Mouse (Mus musculus): ENCODE data around the gene Fcgrt. TPM values are rescaled to one million over a fixed set of nuclear protein-coding genes. Genes with fewer than 3 reads are reported as not detected.
"Not testable (repeated sequence)": the region's sequence is repeated elsewhere in the genome, so short reads cannot be mapped to it uniquely, and the experiment has no call there.

The Fcgrt gene
- polyA plus RNA-seq (2012; rRNA removed): 240 and 244 TPM in 2 replicates

DNA sequence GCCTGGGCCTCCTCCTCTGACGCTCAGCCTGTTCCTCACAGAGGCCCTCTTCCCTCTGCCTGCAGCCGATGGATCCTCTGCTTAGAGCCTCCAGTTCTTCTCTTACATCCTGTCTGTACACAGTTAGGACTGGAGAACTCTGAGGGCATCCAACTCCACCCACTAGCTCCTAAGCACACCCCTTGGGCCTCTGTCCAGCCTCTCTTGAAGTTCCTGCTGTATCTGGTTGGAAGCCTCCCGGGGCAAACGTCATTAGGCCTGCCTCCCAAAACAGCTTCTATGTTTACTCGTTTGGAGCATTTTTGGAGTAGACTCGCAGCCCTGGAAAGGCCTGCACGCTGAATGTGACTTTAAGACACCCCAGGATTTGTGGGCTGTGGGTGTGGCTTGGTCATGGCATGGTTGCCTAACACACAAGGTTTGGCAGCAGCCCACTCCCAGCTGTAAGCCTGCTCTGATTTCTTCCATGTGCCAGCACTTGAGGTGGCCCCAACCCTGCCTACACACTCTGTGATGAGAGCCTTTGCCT is at the start of gene Fcgrt:
Fcgrt (minus strand) TSS at position 200 of the 529 bp plus-strand sequence.
- DNase-seq: peak; percentile 99
- H3K27me3 ChIP-seq (replicated peaks; ENCODE audit: control insufficient read depth, insufficient read depth, low read length): no peaks in the 10 kb centered on the region
- H3K36me3 ChIP-seq (ENCODE audit: control insufficient read depth, insufficient read depth, low read length): no peaks in the 10 kb centered on the region
- peak within 1 kb of the TSS; percentile 96 for H3K27ac ChIP-seq (ENCODE audit: insufficient read depth, low read depth, low read length)
- no peak for TF ChIP-seq CTCF (conservative IDR thresholded peaks at IDR 0.05; ENCODE audit: insufficient read depth, insufficient read length, low read depth, low read length)
- peak; percentile 55 for TF ChIP-seq POLR2A (IDR thresholded peaks at IDR 0.05; ENCODE audit: low read depth, low read length)
- peaks cover 20% of the 10 kb centered on the region for H3K4me1 ChIP-seq (ENCODE audit: control insufficient read depth, insufficient read depth, low read length)
- H3K4me3 ChIP-seq (ENCODE audit: insufficient read depth, low read depth, low read length): peak within 1 kb of the TSS; percentile 73
- 2% methylated on average over 7 of the region's 7 CpGs for WGBS

DNA sequence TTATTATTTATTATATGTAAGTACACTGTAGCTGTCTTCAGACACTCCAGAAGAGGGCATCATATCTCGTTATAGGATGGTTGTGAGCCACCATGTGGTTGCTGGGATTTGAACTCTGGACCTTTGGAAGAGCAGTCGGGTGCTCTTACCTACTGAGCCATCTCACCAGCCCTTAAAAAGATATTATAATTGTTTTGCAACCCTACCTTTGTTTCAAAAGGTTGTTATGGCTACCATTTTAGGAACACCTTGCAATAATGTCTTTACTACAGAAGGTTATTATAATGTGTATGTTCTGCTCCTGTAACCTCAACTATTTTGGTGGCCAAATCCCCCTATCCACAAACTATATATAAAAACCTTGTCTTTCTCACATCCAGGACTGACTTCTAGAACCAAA is 49.4 kb upstream of the Fcgrt start:
- not testable (repeated sequence) for H3K4me3 ChIP-seq (ENCODE audit: insufficient read depth, low read depth, low read length); H3K27ac ChIP-seq (ENCODE audit: insufficient read depth, low read depth, low read length); DNase-seq; H3K27me3 ChIP-seq (replicated peaks; ENCODE audit: control insufficient read depth, insufficient read depth, low read length); H3K36me3 ChIP-seq (ENCODE audit: control insufficient read depth, insufficient read depth, low read length); H3K4me1 ChIP-seq (ENCODE audit: control insufficient read depth, insufficient read depth, low read length)
- 63% methylated on average over 2 of the region's 2 CpGs for WGBS

GRCm38 (mm10) chr7:45151303-45151702 is 47.7 kb upstream of the Fcgrt start:
- H3K27ac ChIP-seq (ENCODE audit: insufficient read depth, low read depth, low read length): peak overlapping the region; percentile 61
- TF ChIP-seq CTCF (conservative IDR thresholded peaks at IDR 0.05; ENCODE audit: insufficient read depth, insufficient read length, low read depth, low read length) (no peak), POLR2A (IDR thresholded peaks at IDR 0.05; ENCODE audit: low read depth, low read length) (no peak)
- no peaks in the 10 kb centered on the region for H3K27me3 ChIP-seq (replicated peaks; ENCODE audit: control insufficient read depth, insufficient read depth, low read length)
- peaks cover 15% of the 10 kb centered on the region; the same call in 1 of the 2 replicates for H3K4me1 ChIP-seq (ENCODE audit: control insufficient read depth, insufficient read depth, low read length)
- WGBS: 48% methylated on average over 11 of the region's 11 CpGs
- DNase-seq: peak; percentile 65
- H3K36me3 ChIP-seq (ENCODE audit: control insufficient read depth, insufficient read depth, low read length): no peaks in the 10 kb centered on the region
- H3K4me3 ChIP-seq (ENCODE audit: insufficient read depth, low read depth, low read length): no peak overlapping the region

GRCm38 (mm10) chr7:45150321-45150720 is 46.7 kb upstream of the Fcgrt start:
- DNase-seq: no peak
- peak overlapping the region; percentile 61 for H3K27ac ChIP-seq (ENCODE audit: insufficient read depth, low read depth, low read length)
- H3K4me3 ChIP-seq (ENCODE audit: insufficient read depth, low read depth, low read length): no peak overlapping the region
- peaks cover 15% of the 10 kb centered on the region; the same call in 1 of the 2 replicates for H3K4me1 ChIP-seq (ENCODE audit: control insufficient read depth, insufficient read depth, low read length)
- 59% methylated on average over 4 of the region's 4 CpGs for WGBS
- TF ChIP-seq POLR2A (IDR thresholded peaks at IDR 0.05; ENCODE audit: low read depth, low read length) (no peak), CTCF (conservative IDR thresholded peaks at IDR 0.05; ENCODE audit: insufficient read depth, insufficient read length, low read depth, low read length) (no peak)
- H3K27me3 ChIP-seq (replicated peaks; ENCODE audit: control insufficient read depth, insufficient read depth, low read length): no peaks in the 10 kb centered on the region
- no peaks in the 10 kb centered on the region; the same call in 1 of the 2 replicates for H3K36me3 ChIP-seq (ENCODE audit: control insufficient read depth, insufficient read depth, low read length)

GRCm38 (mm10) chr7:45149545-45149944 is 45.9 kb upstream of the Fcgrt start:
- Histone ChIP-seq H3K36me3 (ENCODE audit: control insufficient read depth, insufficient read depth, low read length) (no peaks in the 10 kb centered on the region; the same call in 1 of the 2 replicates), H3K27ac (ENCODE audit: insufficient read depth, low read depth, low read length) (peak overlapping the region; percentile 5), H3K27me3 (replicated peaks; ENCODE audit: control insufficient read depth, insufficient read depth, low read length) (no peaks in the 10 kb centered on the region), H3K4me1 (ENCODE audit: control insufficient read depth, insufficient read depth, low read length) (peaks cover 15% of the 10 kb centered on the region; the same call in 1 of the 2 replicates), H3K4me3 (ENCODE audit: insufficient read depth, low read depth, low read length) (no peak overlapping the region)
- TF ChIP-seq POLR2A (IDR thresholded peaks at IDR 0.05; ENCODE audit: low read depth, low read length): no peak
- TF ChIP-seq CTCF (conservative IDR thresholded peaks at IDR 0.05; ENCODE audit: insufficient read depth, insufficient read length, low read depth, low read length): no peak
- peak; percentile 38 for DNase-seq
- WGBS: 73% methylated on average over 6 of the region's 6 CpGs

- no peaks in the 10 kb centered on the region for H3K27me3 ChIP-seq (replicated peaks; ENCODE audit: control insufficient read depth, insufficient read depth, low read length)
- peaks cover 15% of the 10 kb centered on the region; the same call in 1 of the 2 replicates for H3K4me1 ChIP-seq (ENCODE audit: control insufficient read depth, insufficient read depth, low read length)
- DNase-seq: no peak
- TF ChIP-seq CTCF (conservative IDR thresholded peaks at IDR 0.05; ENCODE audit: insufficient read depth, insufficient read length, low read depth, low read length) (no peak), POLR2A (IDR thresholded peaks at IDR 0.05; ENCODE audit: low read depth, low read length) (no peak)
- peaks cover 2% of the 10 kb centered on the region for H3K36me3 ChIP-seq (ENCODE audit: control insufficient read depth, insufficient read depth, low read length)
- WGBS: 47% methylated on average over 4 of the region's 4 CpGs
- no peak overlapping the region for H3K4me3 ChIP-seq (ENCODE audit: insufficient read depth, low read depth, low read length)
- peak overlapping the region; percentile 72 for H3K27ac ChIP-seq (ENCODE audit: insufficient read depth, low read depth, low read length)
Observed at GRCm38 (mm10) chr7:45148534-45149098, 45.0 kb upstream of the Fcgrt start.

GRCm38 (mm10) chr7:45147899-45148298 is 44.2 kb upstream of the Fcgrt start:
- Histone ChIP-seq H3K4me1 (ENCODE audit: control insufficient read depth, insufficient read depth, low read length) (peaks cover 15% of the 10 kb centered on the region; the same call in 1 of the 2 replicates), H3K36me3 (ENCODE audit: control insufficient read depth, insufficient read depth, low read length) (peaks cover 2% of the 10 kb centered on the region), H3K27ac (ENCODE audit: insufficient read depth, low read depth, low read length) (peak overlapping the region; percentile 72), H3K4me3 (ENCODE audit: insufficient read depth, low read depth, low read length) (no peak overlapping the region), H3K27me3 (replicated peaks; ENCODE audit: control insufficient read depth, insufficient read depth, low read length) (no peaks in the 10 kb centered on the region)
- no peak for TF ChIP-seq CTCF (conservative IDR thresholded peaks at IDR 0.05; ENCODE audit: insufficient read depth, insufficient read length, low read depth, low read length)
- no peak for TF ChIP-seq POLR2A (IDR thresholded peaks at IDR 0.05; ENCODE audit: low read depth, low read length)
- 39% methylated on average over 11 of the region's 11 CpGs for WGBS
- DNase-seq: peak; percentile 73

All from kidney, adult 2 months (tissue).